Mouse (Mus musculus): ENCODE results near the gene Olfr444. TPM values are rescaled to one million over a fixed set of nuclear protein-coding genes. Genes with fewer than 3 reads are reported as not detected.

The Olfr444 gene
- not detected for total RNA-seq (2023)

GRCm38 (mm10) chr6:42948767-42949166 is at the start of gene Olfr444:
Gene Olfr444, plus strand, starts transcription at chr6:42949067.

GRCm38 (mm10) chr6:42908578-42908977 is 40.3 kb upstream of the Olfr444 start, which contains the start of gene Olfr447:
Gene Olfr447, plus strand, starts transcription at chr6:42908878.

GRCm38 (mm10) chr6:42921077-42921476 is 27.8 kb upstream of the Olfr444 start, which contains the start of gene Olfr446:
Gene Olfr446, plus strand, starts transcription at chr6:42921377.

Other genes with a start within 250 kb of the Olfr444 start
- not detected for gene Tcaf1, start 239.0 kb upstream of the Olfr444 start, total RNA-seq (2023)
- not detected for gene Olfr453, start 209.7 kb upstream of the Olfr444 start, total RNA-seq (2023)
- gene Olfr38, start 192.7 kb upstream of the Olfr444 start, total RNA-seq (2023): not detected
- gene Olfr452, start 164.0 kb upstream of the Olfr444 start, total RNA-seq (2023): not detected
- not detected for gene Olfr450, start 137.1 kb upstream of the Olfr444 start, total RNA-seq (2023)
- not detected for gene Olfr449, start 114.7 kb upstream of the Olfr444 start, total RNA-seq (2023)
- gene Olfr448, start 58.6 kb upstream of the Olfr444 start, total RNA-seq (2023): not detected
- gene Olfr447, start 40.2 kb upstream of the Olfr444 start, total RNA-seq (2023): not detected
- gene Olfr446, start 27.7 kb upstream of the Olfr444 start, total RNA-seq (2023): not detected
- not detected for gene Olfr441, start 157.3 kb downstream of the Olfr444 start, total RNA-seq (2023)
- gene Olfr237-ps1, start 197.5 kb downstream of the Olfr444 start, total RNA-seq (2023): not detected
- gene Olfr437, start 214.2 kb downstream of the Olfr444 start, total RNA-seq (2023): not detected
- gene Olfr13, start 223.1 kb downstream of the Olfr444 start, total RNA-seq (2023): not detected
- gene Olfr435, start 248.1 kb downstream of the Olfr444 start, total RNA-seq (2023): not detected

Data from T-cell, adult 66 days (primary cell).